Mouse (Mus musculus) adrenal gland (tissue): Measurements from ENCODE around the gene Jtb.

ENCODE experiments used
- microRNA-seq, 2 experiments: library from miRNA; unstranded; fragments of <30 nt; microRNA quantifications; one replicate each; pipeline ENCODE4; 2019

Gene Jtb

Small RNAs within 50 kb of the gene (microRNA-seq; reads per million reads assigned to microRNA genes)
- gene Mir7012, result 0 to 0.23 reads per million in 2 experiments
